Mouse (Mus musculus) thymus, postnatal 0 days (tissue): ENCODE results near the gene Psmb4. TPM values are rescaled to one million over a fixed set of nuclear protein-coding genes. Genes with fewer than 3 reads are reported as not detected.

Experiments used
- polyA plus RNA-seq: library from polyadenylated mRNA; unstranded; fragments of >200 nt; fragmentation: Nextera tagmentation; extraction: Ambion mirVana; gene quantifications from 2 replicates; pipeline ENCODE4 v1.2.1, GENCODE M21; 2015

Gene Psmb4
- polyA plus RNA-seq, 1 experiment from 2014 or later: 483 TPM

Other genes starting within 250 kb of the Psmb4 start
- not detected in 2 replicates for gene Gm10972, start 243.8 kb downstream of the Psmb4 start, polyA plus RNA-seq
- gene Tuft1, start 228.1 kb downstream of the Psmb4 start, polyA plus RNA-seq: 6.8 and 8.0 TPM in 2 replicates
- gene Selenbp2, start 193.4 kb downstream of the Psmb4 start, polyA plus RNA-seq: 0.68 TPM in 1 of 2 replicates, not detected in the other
- gene Cgn, start 100.5 kb downstream of the Psmb4 start, polyA plus RNA-seq: 1.9 and 2.5 TPM in 2 replicates
- 10.3 and 12.3 TPM in 2 replicates for gene Pogz, start 49.4 kb downstream of the Psmb4 start, polyA plus RNA-seq
- 12.6 and 14.3 TPM in 2 replicates for gene Selenbp1, start 46.1 kb upstream of the Psmb4 start, polyA plus RNA-seq
- 7.1 and 7.3 TPM in 2 replicates for gene Rfx5, start 67.1 kb upstream of the Psmb4 start, polyA plus RNA-seq
- gene Pi4kb, start 87.8 kb upstream of the Psmb4 start, polyA plus RNA-seq: 18.4 and 21.6 TPM in 2 replicates
- 16.7 and 18.4 TPM in 2 replicates for gene Zfp687, start 128.5 kb upstream of the Psmb4 start, polyA plus RNA-seq
- gene Psmd4, start 155.7 kb upstream of the Psmb4 start, polyA plus RNA-seq: 310 and 313 TPM in 2 replicates
- 19.9 and 22.6 TPM in 2 replicates for gene Pip5k1a, start 220.0 kb upstream of the Psmb4 start, polyA plus RNA-seq
- gene Vps72, start 224.1 kb upstream of the Psmb4 start, polyA plus RNA-seq: 86.1 and 93.6 TPM in 2 replicates
- 1.6 and 1.8 TPM in 2 replicates for gene Tmod4, start 237.5 kb upstream of the Psmb4 start, polyA plus RNA-seq
- 77.4 and 81.3 TPM in 2 replicates for gene Scnm1, start 247.1 kb upstream of the Psmb4 start, polyA plus RNA-seq
- gene Lysmd1, start 247.1 kb upstream of the Psmb4 start, polyA plus RNA-seq: 21.1 and 23.4 TPM in 2 replicates